Mouse (Mus musculus) hindbrain, embryonic 13.5 days (tissue): ENCODE measurements around the gene 1700018G05Rik. TPM values are rescaled to one million over a fixed set of nuclear protein-coding genes. Genes with fewer than 3 reads are reported as not detected.
"Not testable (repeated sequence)": the region's sequence is repeated elsewhere in the genome, so short reads cannot be mapped to it uniquely, and the experiment has no call there.

Source experiments
- ATAC-seq: fragments of 200-750 bp; cut with Nextera tagmentation; 2 replicates; pipeline ENCODE4 v1.8.0; 2017; ENCODE audit warnings: moderate TSS enrichment; ENCODE audit not compliant: low FRiP score
- H3K27ac ChIP-seq: fragments of 300-500 bp; sonication (generic); 2 replicates; pipeline ENCODE4 v1.5.1; 2015; ENCODE audit warnings: inconsistent platforms, mild to moderate bottlenecking, moderate library complexity
- H3K27me3 ChIP-seq: fragments of 300-500 bp; sonication (generic); 2 replicates; pipeline ENCODE4 v1.6.1; 2015; ENCODE audit warnings: mild to moderate bottlenecking, inconsistent platforms
- H3K36me3 ChIP-seq: fragments of 300-500 bp; sonication (generic); 2 replicates; pipeline ENCODE4 v1.6.1; 2015; ENCODE audit warnings: mild to moderate bottlenecking, inconsistent platforms
- H3K4me1 ChIP-seq: fragments of 300-500 bp; sonication (generic); replicated peaks from 2 replicates; pipeline ENCODE4 v1.6.1; 2015; ENCODE audit warnings: inconsistent platforms
- H3K4me2 ChIP-seq: fragments of 300-500 bp; sonication (generic); 2 replicates; pipeline ENCODE4 v1.6.1; 2015; ENCODE audit warnings: inconsistent platforms, mild to moderate bottlenecking, moderate library complexity
- H3K4me3 ChIP-seq: fragments of 300-500 bp; sonication (generic); 2 replicates; pipeline ENCODE4 v1.5.1; 2015; ENCODE audit warnings: mild to moderate bottlenecking, inconsistent platforms
- H3K9ac ChIP-seq: fragments of 300-500 bp; sonication (generic); 2 replicates; pipeline ENCODE4 v1.6.1; 2015; ENCODE audit warnings: mild to moderate bottlenecking, inconsistent platforms
- H3K9me3 ChIP-seq: fragments of 300-500 bp; sonication (generic); 2 replicates; pipeline ENCODE4 v1.6.1; 2016; ENCODE audit warnings: inconsistent platforms
- WGBS: fragments of 180-500 bp; shearing (Covaris S2); methylation state at CpG from one replicate; pipeline ENCODE4 v1.1.7; 2015; 5-methylcytosine and 5-hydroxymethylcytosine counted together
- polyA plus RNA-seq: library from polyadenylated mRNA; unstranded; fragments of >200 nt; fragmentation: Nextera tagmentation; extraction: Ambion mirVana; gene quantifications from 2 replicates; pipeline ENCODE4 v1.2.1, GENCODE M21; 2015

Gene 1700018G05Rik
- not detected in 2 replicates for polyA plus RNA-seq

DNA sequence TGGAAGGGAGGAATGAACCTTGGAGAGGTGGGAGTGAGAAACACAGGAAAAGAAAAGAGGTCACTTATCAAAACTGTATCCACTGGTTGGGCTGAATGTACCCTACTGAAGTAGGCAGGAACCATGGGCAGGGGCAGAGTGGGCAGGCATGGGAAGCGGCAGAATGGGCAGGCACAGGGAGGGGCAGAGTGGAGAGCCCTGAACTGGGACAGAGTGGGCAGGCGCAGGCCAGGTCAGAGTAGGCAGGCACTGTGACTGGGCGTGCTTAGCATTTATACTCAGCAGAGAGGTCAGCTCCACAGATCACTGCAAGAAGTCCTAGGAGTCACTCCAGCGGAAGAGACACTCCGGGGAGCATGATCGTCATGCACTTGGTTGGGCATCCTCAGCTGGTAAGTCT lies at the start of gene 1700018G05Rik:
Gene 1700018G05Rik (plus strand): TSS at position 301 of the 400 bp plus-strand sequence.
- not testable (repeated sequence) for H3K4me3 ChIP-seq, ATAC-seq, H3K27ac ChIP-seq, H3K4me1 ChIP-seq, H3K9ac ChIP-seq, H3K4me2 ChIP-seq, H3K36me3 ChIP-seq, H3K9me3 ChIP-seq
- H3K27me3 ChIP-seq: peaks cover 11% of the 10 kb centered on the region
- WGBS: 94% methylated on average over 6 of the region's 6 CpGs

GRCm38 (mm10) chrX:102908587-102908986 lies 19.6 kb upstream of the 1700018G05Rik start, which contains the start of the genes Dmrtc1a and 1700011M02Rik:
Dmrtc1a (minus strand) TSS chrX:102908687.
1700011M02Rik (plus strand) TSS chrX:102908905.
- peaks cover 26% of the 10 kb centered on the region; the same call in 1 of the 2 replicates for H3K27me3 ChIP-seq
- not testable (repeated sequence) for H3K27ac ChIP-seq, H3K4me1 ChIP-seq, H3K9me3 ChIP-seq, H3K9ac ChIP-seq, H3K4me3 ChIP-seq, H3K4me2 ChIP-seq, ATAC-seq, H3K36me3 ChIP-seq
- WGBS: 81% methylated on average over 9 of the region's 9 CpGs

DNA sequence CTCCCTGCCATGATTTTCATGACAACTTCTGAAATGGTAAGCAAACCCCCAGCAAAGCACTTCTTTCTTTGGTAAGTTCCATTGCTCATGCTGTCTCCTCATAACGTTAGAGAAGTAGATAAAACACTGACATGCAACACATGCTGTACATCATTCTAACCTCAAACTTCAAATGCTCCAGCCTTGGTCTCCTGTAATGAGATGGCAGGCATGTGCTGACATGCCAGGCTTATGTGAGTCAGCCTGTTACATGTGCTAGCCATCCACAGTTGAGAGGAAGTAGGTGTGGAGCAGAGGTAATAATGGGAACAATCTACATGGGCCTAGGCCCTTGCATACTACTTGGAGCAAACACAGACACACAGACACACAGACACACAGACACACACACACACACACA lies 13.3 kb upstream of the 1700018G05Rik start:
- H3K9ac ChIP-seq, H3K4me3 ChIP-seq, H3K9me3 ChIP-seq, H3K4me1 ChIP-seq, H3K27ac ChIP-seq, H3K36me3 ChIP-seq, H3K4me2 ChIP-seq, ATAC-seq: not testable (repeated sequence)
- WGBS: 76% methylated on average over 1 of the region's 1 CpGs
- H3K27me3 ChIP-seq: 0 out of 2 replicates have a peak, but pooled peaks cover 10% of the 10 kb centered on the region

DNA sequence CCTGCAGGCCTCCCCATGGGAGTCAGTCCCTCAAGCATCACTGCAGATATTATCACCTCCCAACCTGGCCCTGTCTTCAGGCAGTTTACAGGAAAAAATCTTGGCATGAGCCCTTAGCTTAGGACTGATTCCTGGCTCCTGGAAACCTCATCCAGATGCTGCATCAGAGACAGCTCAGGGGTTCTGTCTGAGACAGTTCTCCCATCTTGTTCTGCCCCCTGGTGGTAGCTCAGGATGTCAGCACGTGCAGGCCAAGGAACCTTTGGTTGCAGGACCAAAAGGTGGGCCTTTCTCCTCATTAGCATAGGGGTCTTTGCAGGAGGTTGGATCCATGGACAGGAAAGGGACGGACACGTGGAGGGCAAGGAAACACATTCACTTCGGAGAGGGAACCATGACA lies 1.5 kb upstream of the 1700018G05Rik start:
- 25% methylated on average over 4 of the region's 4 CpGs for WGBS
- H3K36me3 ChIP-seq, H3K4me1 ChIP-seq, H3K4me3 ChIP-seq, H3K9ac ChIP-seq, H3K4me2 ChIP-seq, H3K27ac ChIP-seq, H3K9me3 ChIP-seq: not testable (repeated sequence)
- peak; percentile 66; the same call in 1 of the 2 replicates for ATAC-seq
- peaks cover 12% of the 10 kb centered on the region; the same call in 1 of the 2 replicates for H3K27me3 ChIP-seq

- Histone ChIP-seq H3K9ac (peak overlapping the region; percentile 81), H3K4me3 (peak overlapping the region; percentile 55), H3K27ac (no peak overlapping the region), H3K27me3 (peaks cover 35% of the 10 kb centered on the region), H3K9me3 (no peaks in the 10 kb centered on the region), H3K4me2 (peak overlapping the region; percentile 61), H3K4me1 (peaks cover 6% of the 10 kb centered on the region; the same call in 1 of the 2 replicates), H3K36me3 (no peaks in the 10 kb centered on the region)
- 0 out of 2 replicates have a peak, but pooled peaks have one; percentile 33 for ATAC-seq
- WGBS: 47% methylated on average over 12 of the region's 12 CpGs
These were observed 4.9 kb downstream of the 1700018G05Rik start for GRCm38 (mm10) chrX:102932992-102933570.

DNA sequence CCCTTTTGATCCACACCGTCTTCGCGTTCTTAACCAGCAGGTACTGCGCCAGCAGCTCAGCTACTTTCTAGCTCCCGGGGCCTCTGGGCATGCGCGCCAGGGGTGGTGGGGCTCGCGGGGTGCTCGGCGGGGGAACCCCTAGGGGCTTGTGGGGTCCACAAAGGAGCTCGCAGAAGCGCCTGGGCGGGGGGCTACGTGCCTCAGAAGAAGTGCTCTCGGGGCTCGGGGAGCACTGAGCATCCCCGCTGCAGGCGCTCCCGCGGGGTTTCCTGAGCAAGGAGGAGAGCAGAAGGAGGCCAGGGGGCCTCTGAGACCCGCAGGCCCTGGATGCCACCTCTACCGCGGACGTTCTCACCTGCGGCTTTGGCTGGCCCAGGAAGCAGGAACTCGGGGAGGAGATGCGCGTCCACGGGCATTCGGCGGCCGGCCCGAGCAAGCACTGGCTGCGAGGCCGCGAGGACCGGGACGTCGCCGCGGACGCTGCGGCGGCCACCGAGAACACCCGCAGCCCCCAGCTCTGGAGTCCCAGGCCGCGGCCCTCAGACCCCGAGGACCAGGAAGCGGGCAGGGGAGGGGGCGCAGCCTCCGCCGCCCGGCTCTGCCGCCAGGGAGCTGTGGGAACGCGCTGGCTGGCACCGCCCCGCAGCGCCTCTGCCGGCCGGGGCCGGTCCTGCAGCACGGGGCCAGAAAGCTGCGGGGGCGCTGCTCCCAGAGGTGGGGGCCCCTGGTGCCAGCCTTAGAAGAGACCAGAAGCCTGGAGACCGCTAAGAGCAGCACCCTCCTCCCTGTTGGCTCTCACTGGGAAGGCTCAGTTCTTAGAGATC lies 5.6 kb downstream of the 1700018G05Rik start:
- peak overlapping the region; percentile 61 for H3K4me2 ChIP-seq
- H3K4me1 ChIP-seq: peaks cover 6% of the 10 kb centered on the region; the same call in 1 of the 2 replicates
- H3K36me3 ChIP-seq: no peaks in the 10 kb centered on the region
- H3K9me3 ChIP-seq: no peaks in the 10 kb centered on the region
- peaks cover 30% of the 10 kb centered on the region for H3K27me3 ChIP-seq
- 0 out of 2 replicates have a peak overlapping the region, but pooled peaks have one; percentile 40 for H3K27ac ChIP-seq
- peak; percentile 79 for ATAC-seq
- peak overlapping the region; percentile 55 for H3K4me3 ChIP-seq
- WGBS: 20% methylated on average over 64 of the region's 68 CpGs
- peak overlapping the region; percentile 81 for H3K9ac ChIP-seq

GRCm38 (mm10) chrX:102934395-102934764 lies 6.2 kb downstream of the 1700018G05Rik start:
- peaks cover 32% of the 10 kb centered on the region for H3K27me3 ChIP-seq
- no peak overlapping the region for H3K27ac ChIP-seq
- peak overlapping the region; percentile 81; the same call in 1 of the 2 replicates for H3K9ac ChIP-seq
- 58% methylated on average over 8 of the region's 8 CpGs for WGBS
- no peaks in the 10 kb centered on the region for H3K9me3 ChIP-seq
- no peaks in the 10 kb centered on the region for H3K36me3 ChIP-seq
- H3K4me1 ChIP-seq: peaks cover 6% of the 10 kb centered on the region; the same call in 1 of the 2 replicates
- ATAC-seq: no peak
- H3K4me3 ChIP-seq: peak overlapping the region; percentile 55
- peak overlapping the region; percentile 61 for H3K4me2 ChIP-seq

DNA sequence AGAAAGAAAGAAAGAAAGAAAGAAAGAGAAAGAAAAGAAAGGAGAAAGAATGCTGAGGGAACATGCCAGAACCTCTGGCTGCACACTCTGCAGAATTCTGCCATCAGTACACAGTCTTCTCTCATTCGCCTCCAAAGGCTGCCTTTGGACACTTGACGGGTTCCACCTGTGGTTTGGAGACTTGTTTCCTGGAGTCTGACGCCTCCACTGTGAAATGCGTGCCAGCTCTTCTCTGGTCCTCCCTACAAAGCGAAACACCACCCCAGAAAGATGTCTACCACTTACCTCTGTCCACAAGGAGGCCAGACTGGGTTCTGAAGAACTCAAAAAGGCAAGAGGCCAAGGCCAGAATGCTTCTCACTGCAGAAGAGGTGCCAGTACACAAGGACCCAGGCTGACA lies 8.6 kb downstream of the 1700018G05Rik start:
- ATAC-seq: no peak
- peaks cover 6% of the 10 kb centered on the region; the same call in 1 of the 2 replicates for H3K4me1 ChIP-seq
- no peak overlapping the region for H3K27ac ChIP-seq
- H3K9me3 ChIP-seq: no peaks in the 10 kb centered on the region
- no peak overlapping the region for H3K4me3 ChIP-seq
- peaks cover 33% of the 10 kb centered on the region for H3K27me3 ChIP-seq
- H3K36me3 ChIP-seq: no peaks in the 10 kb centered on the region
- H3K4me2 ChIP-seq: no peak overlapping the region
- no peak overlapping the region for H3K9ac ChIP-seq
- 82% methylated on average over 5 of the region's 5 CpGs for WGBS

DNA sequence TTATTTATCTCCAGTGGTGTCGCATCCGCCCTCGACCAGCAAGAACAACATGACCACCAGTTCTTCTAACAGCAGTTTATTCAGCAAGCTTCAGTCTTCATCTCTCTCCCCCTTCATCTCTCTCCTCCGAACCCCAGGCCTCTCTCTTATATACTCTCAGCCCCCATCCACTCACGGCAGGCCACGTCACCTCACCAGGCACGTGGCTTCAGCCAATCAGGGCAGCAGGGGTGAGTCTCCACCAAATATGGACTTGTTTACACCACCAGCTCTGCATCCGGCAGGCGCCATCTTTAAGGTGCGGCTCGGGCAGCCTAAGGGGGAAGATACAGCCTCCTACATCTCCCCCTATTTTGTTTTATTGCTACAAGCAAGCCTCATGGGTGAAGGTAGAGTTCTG lies 22.0 kb downstream of the 1700018G05Rik start:
- not testable (repeated sequence) for ATAC-seq, H3K36me3 ChIP-seq, H3K4me1 ChIP-seq, H3K4me3 ChIP-seq, H3K9me3 ChIP-seq, H3K9ac ChIP-seq, H3K27ac ChIP-seq, H3K4me2 ChIP-seq
- WGBS: 91% methylated on average over 11 of the region's 11 CpGs
- H3K27me3 ChIP-seq: peaks cover 19% of the 10 kb centered on the region

DNA sequence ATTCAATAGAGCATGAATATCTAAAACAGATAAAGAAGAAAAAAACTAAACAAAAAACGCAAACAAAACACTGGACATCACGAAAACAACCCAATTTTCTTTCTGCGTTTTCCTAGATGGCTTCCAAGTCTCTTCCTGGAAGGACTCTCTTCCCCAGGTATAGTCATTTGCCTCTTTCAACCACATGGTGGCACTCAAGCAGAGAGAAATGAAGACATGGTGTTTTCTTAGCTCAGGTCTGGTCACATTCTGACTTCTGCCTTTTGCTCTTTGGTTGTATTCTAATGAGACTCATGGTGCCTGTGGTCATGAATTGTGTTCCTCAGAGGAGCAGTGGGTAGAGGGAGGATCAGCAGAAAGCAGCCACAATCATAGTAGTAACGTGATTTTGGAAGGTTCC lies 30.7 kb downstream of the 1700018G05Rik start:
- no peak overlapping the region for H3K4me2 ChIP-seq
- 40% methylated on average over 4 of the region's 4 CpGs for WGBS
- H3K4me3 ChIP-seq: no peak overlapping the region
- H3K4me1 ChIP-seq: no peaks in the 10 kb centered on the region
- peaks cover 13% of the 10 kb centered on the region for H3K27me3 ChIP-seq
- H3K9me3 ChIP-seq: no peaks in the 10 kb centered on the region
- no peaks in the 10 kb centered on the region for H3K36me3 ChIP-seq
- no peak overlapping the region for H3K27ac ChIP-seq
- no peak overlapping the region for H3K9ac ChIP-seq
- ATAC-seq: no peak

DNA sequence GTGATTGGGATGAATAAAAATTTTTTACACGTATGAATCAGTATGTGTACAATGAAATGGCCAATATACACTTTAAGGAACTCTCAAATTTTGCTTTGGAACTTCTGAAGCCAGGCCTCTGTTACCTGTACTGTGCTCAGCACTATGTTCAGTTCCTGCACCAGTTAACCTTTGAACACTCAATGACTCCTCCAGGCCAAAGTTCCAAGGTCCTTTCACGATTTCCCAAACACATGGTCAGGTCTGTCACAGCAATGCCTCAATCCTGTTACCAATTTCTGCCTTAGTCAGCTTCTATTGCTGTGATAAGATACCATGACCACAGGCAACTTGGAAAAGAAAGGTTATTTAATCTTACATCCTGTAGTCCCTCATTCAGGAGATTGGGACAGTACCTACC lies 32.4 kb downstream of the 1700018G05Rik start:
- no peak overlapping the region for H3K4me3 ChIP-seq
- no peaks in the 10 kb centered on the region for H3K36me3 ChIP-seq
- H3K4me1 ChIP-seq: no peaks in the 10 kb centered on the region
- H3K27ac ChIP-seq: no peak overlapping the region
- no peak overlapping the region for H3K4me2 ChIP-seq
- peaks cover 5% of the 10 kb centered on the region for H3K27me3 ChIP-seq
- no peak overlapping the region for H3K9ac ChIP-seq
- no peaks in the 10 kb centered on the region for H3K9me3 ChIP-seq
- ATAC-seq: no peak
- 76% methylated on average over 2 of the region's 2 CpGs for WGBS
